Mouse (Mus musculus): ENCODE measurements at regions not wholly inside any gene's neighbourhood (a gene's known extent, or its start where the extent isn't known, plus 50 kb on each side); places are given as distances from the start of the nearest gene placed in this dataset.

DNA sequence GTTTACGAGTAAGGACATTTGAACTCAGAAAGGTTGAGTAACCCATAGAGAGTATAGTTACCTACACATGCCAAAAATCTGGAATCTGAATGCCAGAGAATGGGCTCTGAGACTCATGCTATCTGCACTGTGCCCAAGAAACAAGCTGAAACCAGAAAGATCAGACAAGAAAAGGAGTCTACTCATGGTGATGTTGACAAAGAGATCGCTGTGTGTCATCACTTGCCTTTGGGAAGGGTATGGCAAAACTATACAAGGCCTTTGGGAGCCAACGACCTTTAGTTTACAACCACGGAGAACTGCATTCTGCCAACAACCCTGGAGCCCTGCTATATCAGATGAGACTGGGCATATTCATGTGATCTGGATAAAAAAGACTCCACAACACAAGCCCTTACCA lies 339.3 kb upstream of the Nfe2l3 start:
- DNase-seq (ENCODE audit: low spot score in 2 of 2), result no peak

- DNase-seq (ENCODE audit: low spot score in 2 of 2), result no peak
These were observed 338.2 kb upstream of the Nfe2l3 start for GRCm38 (mm10) chr6:51094304-51094703.

DNA sequence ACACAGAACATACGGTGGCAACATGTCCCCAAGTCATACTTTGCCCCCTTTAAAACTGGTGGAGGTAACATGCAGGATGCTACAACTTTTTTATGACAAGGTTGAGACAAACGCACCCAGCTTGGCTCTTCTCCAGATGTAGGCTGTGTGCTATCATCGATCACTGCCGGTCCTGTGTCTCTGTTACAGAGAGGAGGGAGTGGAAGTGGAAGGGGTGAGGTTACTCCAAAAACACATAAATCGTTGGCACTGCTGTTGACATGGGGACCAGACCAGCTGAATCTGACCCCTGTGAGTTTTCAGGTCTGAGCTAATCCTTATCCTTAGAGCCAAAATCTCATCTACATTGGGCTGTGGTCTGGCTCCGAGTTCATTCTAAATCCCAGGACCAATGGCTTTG lies 335.0 kb upstream of the Nfe2l3 start:
- DNase-seq (ENCODE audit: low spot score in 2 of 2), result no peak

DNA sequence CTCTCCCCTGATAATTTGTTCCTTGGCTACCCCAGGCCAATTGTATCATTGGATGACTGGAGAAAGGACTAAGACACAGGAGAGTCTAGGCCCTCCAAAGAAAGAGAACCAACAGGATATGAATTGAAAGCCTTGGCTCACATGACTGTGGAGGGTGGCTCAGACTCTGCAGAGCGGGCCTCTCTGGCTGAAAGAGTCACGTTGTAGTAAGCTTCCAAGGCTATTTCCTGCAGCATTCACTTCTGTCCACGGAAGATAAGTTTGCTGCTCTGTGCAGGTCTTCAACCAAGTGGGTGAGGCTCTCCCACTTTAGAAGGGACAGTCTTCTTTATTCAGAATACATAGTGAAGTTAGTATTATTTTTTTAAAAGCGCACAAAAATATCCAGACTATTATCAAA lies 332.1 kb upstream of the Nfe2l3 start:
- DNase-seq (ENCODE audit: low spot score in 2 of 2), result no peak

GRCm38 (mm10) chr6:51103236-51103635 lies 329.2 kb upstream of the Nfe2l3 start:
- DNase-seq (ENCODE audit: low spot score in 2 of 2), result no peak

DNA sequence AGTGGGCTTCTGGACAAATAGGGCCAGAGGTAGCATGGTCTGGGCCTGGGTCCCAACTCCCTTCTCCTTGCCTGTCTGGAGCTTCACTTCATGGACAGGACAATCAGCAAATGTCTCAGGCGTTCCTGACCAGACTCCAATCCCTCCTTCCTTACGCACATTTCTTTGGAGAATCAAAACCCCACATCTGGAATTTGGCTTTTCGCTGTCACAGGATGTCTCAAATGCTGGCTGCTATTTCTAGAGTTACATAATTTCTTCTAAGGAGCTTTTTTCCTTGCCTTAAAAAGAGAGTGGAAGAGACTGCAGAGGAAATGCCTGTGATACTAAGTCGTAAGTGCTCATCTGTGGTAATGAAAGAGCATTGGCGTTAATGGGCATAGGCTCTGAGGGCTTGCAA lies 328.1 kb upstream of the Nfe2l3 start:
- DNase-seq (ENCODE audit: low spot score in 2 of 2), result no peak

GRCm38 (mm10) chr6:51108336-51108956 lies 324.0 kb upstream of the Nfe2l3 start:
- no peak for DNase-seq (ENCODE audit: low spot score in 2 of 2)

- DNase-seq (ENCODE audit: low spot score in 2 of 2), result no peak
These were observed 321.9 kb upstream of the Nfe2l3 start for GRCm38 (mm10) chr6:51110596-51110995.

GRCm38 (mm10) chr6:51114604-51115333 lies 317.7 kb upstream of the Nfe2l3 start:
- DNase-seq (ENCODE audit: low spot score in 2 of 2), result no peak

DNA sequence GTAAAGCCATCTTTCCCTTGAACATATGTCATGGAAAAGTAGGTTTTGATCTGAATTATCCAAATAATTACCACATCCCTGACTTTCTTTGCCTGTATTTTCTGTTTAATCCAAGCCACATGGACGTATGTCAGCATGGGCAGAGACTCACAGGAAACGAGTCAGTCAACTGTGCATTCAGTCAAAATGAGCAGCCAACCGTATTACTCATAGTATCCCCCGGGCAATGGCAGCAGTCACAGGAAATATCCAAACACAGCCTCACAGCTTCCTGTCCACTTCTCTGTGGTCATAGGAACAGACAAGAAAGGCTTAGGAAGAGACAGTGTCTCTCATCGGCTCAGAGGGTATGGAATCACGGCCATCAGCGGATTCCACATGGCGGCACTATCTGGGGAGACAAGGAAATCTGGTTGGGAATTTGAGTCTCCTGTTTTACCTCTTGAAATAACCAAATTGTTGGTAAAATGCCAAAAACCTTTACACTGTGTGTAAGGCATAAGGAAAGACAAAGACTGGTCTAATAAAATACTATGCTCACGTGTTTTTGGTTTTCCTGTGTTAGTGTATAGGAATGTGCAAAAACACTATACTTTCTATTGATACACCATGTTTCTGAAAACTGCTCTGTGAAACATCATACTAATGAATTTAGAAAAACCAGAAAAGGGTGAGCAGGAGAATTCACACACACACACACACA lies 313.5 kb upstream of the Nfe2l3 start:
- no peak for DNase-seq (ENCODE audit: low spot score in 2 of 2)

DNA sequence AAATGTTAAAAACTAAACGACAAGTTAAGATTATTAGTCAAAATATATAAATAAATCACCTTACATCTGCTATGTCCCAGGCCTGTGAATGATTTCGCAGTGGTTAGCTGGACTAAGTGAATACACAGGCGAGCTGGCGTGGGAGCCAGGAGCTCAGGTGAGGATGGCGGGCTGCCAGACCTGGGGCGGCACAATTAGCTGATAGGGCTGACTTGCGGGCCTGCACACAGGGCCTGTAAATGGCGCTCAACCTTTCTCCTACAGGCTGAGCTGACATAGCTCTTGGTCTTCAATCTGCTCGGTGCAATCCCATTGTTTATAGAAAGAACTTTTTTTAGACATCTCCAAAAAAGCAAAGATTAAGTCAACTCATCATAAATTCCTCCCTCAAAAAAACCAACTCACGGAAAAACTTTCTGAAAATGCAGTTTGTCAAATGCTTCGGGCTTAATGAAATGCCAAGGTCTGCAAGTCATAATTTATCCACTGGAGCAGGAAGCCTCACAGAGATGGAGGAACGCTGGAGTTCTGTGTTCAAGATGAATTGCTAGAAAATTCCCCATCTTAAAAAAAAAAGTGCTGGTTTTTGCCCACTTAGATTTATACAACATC lies 312.7 kb upstream of the Nfe2l3 start:
- peak in 1 of 2 experiments; percentile 36 for DNase-seq (ENCODE audit: low spot score in 2 of 2)

- no peak for DNase-seq (ENCODE audit: low spot score in 2 of 2)
These were observed 309.5 kb upstream of the Nfe2l3 start for GRCm38 (mm10) chr6:51122941-51123340.

DNA sequence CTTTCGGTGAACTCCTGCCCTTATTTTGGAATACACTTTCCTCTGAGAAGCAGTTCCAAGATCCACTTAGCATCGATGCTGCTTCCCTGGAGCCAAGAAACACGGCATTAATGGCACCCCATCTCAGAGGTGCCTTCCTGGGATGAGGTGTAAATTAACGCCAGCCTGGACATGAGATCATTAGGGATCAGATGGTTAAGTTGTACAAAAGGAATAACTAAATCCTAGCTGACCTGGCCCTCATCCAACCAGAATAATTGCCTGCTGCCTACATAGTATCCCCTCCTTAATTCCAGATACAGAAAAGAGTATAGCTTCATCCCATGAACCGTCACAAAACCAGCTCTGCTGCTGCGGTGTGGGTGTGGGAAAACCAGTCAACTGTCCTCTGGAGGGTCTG lies 304.6 kb upstream of the Nfe2l3 start:
- no peak for DNase-seq (ENCODE audit: low spot score in 2 of 2)

DNA sequence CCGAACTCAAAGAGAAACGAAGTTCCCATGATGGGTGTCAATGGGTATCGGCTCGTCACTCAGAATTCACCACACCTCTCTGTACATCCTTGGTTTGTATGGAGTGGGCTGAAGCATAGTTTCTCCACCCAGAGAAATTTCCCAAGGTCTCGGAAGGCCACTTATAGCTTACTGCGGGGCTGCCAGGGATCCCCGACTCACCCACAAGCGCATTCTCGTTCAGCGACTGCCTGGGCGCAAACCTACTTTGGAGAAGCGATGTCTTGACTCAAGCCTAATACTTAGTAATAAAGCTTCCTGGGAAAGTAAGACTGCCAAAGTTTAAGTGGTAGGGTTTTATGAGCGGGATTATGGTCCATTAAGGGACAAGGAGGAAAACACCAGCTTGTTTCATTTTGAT lies 303.4 kb upstream of the Nfe2l3 start:
- DNase-seq (ENCODE audit: low spot score in 2 of 2), result no peak

DNA sequence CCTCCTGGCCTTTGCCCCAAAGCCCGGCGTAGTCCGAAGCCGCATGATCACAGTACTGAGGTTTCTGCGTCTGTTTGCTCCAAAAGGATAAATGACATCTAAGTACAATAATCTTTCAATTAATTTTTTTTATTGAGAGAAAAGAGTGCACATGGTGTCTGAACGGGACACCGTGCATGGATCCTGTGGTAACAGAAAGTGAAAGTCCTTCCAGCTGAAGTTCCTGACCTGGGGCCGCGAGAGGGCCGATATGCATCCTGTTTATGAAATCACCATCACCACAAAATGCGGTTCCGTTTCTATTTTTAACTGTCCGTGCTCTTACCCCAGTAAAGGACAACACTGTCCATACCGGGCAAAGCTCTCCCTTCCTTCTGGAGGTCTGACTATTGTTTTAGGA lies 302.9 kb upstream of the Nfe2l3 start:
- no peak for DNase-seq (ENCODE audit: low spot score in 2 of 2)

DNA sequence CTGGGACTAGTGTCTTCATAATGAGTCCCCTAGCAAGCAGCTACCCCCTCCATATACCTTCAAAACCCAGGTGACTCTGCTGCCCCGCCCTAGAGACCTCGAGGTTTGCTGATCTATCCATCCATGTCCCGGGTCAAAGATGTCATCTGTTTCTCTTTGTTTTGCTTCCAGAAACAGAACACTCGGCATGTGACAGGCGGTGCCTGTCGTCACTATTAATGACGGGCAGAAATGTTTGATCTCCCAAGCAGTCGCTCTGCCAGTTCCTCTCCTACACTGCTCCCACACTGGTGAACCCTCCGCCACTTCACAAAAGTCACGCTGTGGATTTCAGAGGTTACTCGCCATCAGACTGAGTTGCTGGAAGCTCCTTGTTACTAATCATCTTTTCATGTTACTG lies 287.7 kb upstream of the Nfe2l3 start:
- no peak for DNase-seq (ENCODE audit: low spot score in 2 of 2)

DNA sequence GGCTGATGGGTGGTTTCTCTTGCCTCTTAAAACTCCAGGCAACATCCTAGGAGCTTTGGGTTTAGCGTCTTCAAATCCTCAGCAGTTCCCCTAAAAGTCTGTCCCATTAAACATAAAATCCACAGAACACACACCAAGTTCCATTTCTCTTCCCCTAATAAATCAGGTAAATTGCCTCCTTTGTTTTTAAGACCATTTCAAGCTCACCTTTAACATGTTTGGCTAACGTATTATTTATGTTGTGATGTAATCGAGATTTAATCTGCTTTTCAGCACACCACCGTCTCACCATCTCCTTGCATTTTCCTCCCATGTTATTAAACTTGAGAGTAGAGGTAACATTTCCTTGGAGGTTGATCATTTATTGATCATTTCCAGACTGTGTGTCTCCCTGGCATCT lies 286.6 kb upstream of the Nfe2l3 start:
- DNase-seq (ENCODE audit: low spot score in 2 of 2), result no peak

DNA sequence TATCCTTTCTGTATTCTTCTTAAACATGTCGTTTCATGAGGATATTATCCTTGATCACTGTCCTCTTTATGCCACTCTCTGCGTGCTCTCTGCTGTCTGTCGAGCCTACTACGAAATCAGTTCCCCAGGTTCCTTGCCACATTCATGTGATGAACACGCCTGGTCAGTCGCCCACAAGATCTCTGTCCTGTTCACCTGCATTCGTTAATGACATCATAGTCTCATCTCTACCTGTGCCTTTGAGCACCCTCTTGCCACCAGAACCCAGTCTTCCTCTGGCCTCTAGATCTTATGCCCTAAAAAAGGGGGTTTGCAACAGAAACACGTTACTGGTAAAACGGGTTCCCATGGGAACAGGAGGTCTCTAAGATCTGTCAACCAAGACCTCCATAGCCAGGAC lies 283.6 kb upstream of the Nfe2l3 start:
- no peak for DNase-seq (ENCODE audit: low spot score in 2 of 2)

DNA sequence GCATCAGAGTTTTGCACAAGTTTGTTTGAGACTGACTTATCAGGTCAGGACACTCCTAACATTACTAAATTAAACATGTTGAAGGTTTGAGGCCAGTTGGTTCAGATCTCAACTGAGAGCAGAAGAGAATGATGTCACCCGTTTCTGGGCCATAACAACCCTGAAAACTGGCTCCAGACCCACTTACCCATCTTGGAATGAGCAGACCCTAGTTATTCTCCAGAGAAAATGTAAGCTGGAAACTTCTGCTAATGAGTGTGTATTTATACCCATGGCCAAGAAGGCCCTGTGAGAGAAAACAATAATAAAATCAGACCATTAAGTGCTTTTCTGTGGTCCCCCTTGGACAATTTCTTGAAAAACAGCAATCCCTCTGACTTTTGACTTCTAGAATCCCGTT lies 282.4 kb upstream of the Nfe2l3 start:
- no peak for DNase-seq (ENCODE audit: low spot score in 2 of 2)

DNA sequence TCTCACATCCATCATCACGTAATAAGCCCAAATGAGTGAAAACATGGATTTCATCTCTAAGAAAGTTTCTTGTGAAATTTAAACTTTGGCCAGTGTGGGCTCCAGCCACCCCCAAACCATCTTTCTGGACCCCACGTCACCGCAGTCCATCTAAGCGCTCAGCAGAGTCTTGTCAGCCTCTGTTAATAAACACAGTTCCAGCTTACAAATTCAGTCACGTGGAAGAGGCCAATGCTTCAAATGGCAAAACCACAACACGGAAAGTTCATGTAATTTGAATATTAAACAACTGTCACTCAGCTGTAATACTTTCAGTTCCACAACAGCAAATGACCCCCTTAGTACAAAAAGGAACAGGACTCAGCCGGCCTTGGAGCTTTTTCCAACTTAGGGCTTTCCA lies 282.0 kb upstream of the Nfe2l3 start:
- DNase-seq (ENCODE audit: low spot score in 2 of 2), result no peak

DNA sequence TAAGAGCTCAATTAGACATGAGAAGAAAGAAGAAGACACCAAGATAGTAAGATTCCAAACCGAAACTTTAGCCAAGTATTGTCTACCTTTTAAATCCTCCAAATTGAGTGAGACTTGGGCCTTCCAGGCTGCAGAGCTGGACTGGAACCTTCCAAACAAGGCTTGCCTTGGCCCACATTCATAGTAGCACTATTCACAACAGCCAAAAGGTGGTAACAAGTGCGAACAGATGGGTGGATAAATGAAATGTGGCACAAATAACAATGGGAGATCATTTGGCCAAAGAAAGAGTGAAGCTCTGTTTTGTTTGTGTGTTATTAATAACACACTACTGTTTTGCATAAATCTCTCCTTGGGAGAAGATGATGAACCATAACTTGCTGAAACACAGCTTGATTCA lies 281.6 kb upstream of the Nfe2l3 start:
- no peak for DNase-seq (ENCODE audit: low spot score in 2 of 2)

- DNase-seq (ENCODE audit: low spot score in 2 of 2), result no peak
These were observed 275.6 kb upstream of the Nfe2l3 start for GRCm38 (mm10) chr6:51156836-51157370.
